Mouse (Mus musculus) small intestine, adult 10 weeks (tissue): ENCODE measurements around the gene Gm8126. TPM values are rescaled to one million over a fixed set of nuclear protein-coding genes. Genes with fewer than 3 reads are reported as not detected.

Experiments
- polyA plus RNA-seq: library from polyadenylated mRNA; stranded (reverse); fragments of 350-450 nt; fragmentation: Illumina TruSeq; extraction: RNeasy Lipid Tissue Mini Kit (QIAGEN cat#74804); gene quantifications from one replicate; pipeline ENCODE4 v1.2.3, GENCODE M21; 2014; ENCODE audit warnings: low replicate concordance

The Gm8126 gene
- polyA plus RNA-seq: not detected

DNA sequence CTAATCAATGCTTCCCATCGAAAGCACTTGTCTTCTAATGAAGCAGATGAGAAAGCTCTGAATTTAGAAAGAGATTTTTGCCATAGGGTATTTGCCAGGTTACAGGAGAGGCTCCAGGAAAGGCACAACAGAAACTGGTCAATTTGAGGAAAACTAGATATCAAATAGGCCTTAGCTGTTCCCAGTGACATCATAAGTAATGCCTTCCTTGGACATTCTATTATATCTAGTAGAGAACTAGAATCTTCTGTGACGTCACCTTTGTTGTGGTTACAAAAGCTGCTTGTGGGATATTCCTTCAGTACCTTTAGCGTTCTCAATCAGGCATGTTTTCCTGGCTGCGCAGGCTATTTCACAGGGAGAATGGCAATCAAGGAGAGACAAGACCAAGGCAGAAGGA is at the start of gene Gm8126:
Gm8126 (plus strand) TSS at position 301 of the 400 bp plus-strand sequence.

DNA sequence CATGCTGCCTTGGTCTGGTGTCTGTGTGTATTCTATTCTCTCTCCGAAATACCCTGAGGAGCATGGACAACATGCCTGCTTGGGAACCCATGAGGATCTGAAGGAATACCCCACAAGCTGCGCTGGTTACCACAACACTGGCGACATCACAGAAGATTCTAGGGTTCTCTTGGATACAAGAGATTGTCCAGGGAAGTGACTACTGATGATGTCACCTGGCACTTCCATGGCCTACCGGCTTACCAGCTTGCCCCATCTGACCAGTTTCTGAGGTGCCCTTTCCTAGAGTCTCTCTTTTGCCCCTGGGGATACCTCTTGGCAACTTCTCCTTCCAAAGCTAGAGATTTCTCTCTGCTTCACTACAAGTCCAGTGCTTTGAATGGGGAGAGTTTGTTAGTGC is 23.2 kb upstream of the Gm8126 start, which contains the start of gene Gm8122:
Gm8122 (minus strand) TSS at position 101 of the 400 bp plus-strand sequence.

DNA sequence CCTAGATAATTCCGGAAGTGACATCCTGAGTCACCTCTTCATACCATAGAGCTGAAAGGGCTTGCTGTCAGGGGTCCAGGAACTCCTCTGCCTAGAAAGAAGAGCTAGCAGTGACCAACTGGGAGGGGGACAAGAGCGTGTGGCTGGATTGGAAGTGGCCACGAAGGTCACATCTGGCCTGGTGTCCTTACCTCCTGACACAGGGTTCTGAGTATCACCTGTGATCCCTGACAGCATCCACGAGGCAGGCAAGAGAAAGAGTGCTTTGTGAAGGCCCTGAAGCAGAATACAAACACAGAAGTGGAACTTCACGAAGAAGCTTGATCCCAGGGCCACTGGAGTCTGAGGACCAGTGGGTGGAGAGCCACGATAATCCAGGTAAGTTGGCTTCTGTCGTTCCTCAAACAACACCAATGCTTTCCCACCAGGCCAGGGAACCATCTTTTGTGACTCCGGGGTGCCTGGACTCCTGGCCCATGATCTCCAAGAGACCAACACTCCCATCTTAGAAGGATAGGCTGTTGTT is 16.6 kb downstream of the Gm8126 start, which contains the start of gene Gm9732:
Gm9732 (plus strand) TSS at position 51 of the 526 bp plus-strand sequence.

DNA sequence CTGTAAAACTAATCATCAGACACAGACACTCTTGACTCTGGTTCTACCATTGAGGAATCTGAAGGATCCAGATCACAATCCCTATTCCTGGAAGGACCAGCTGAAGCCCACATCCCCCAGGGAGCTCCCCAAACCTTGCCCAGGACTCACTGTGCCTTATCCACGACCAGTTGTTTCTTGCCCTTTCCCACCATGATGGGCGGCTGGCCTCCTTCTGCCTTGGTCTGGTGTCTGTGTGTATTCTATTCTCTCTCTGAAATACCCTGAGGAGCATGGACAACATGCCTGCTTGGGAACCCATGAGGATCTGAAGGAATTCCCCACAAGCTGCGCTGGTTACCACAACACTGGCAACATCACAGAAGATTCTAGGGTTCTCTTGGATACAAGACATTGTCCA is 35.1 kb downstream of the Gm8126 start, which contains the start of gene Gm8127:
Gm8127 (minus strand) TSS at position 330 of the 400 bp plus-strand sequence.

Other genes with a start within 250 kb of the Gm8126 start
- not detected for gene Gm10376, start 243.0 kb upstream of the Gm8126 start, polyA plus RNA-seq
- gene Gm8094, start 182.0 kb upstream of the Gm8126 start, polyA plus RNA-seq: not detected
- gene Gm8104, start 158.0 kb upstream of the Gm8126 start, polyA plus RNA-seq: not detected
- gene Gm7233, start 78.8 kb upstream of the Gm8126 start, polyA plus RNA-seq: not detected
- not detected for gene Gm8122, start 23.3 kb upstream of the Gm8126 start, polyA plus RNA-seq
- gene Gm9732, start 16.4 kb downstream of the Gm8126 start, polyA plus RNA-seq: not detected
- gene Gm8127, start 35.2 kb downstream of the Gm8126 start, polyA plus RNA-seq: not detected
- not detected for gene 1700001F09Rik, start 89.2 kb downstream of the Gm8126 start, polyA plus RNA-seq
- not detected for gene Gm8138, start 157.7 kb downstream of the Gm8126 start, polyA plus RNA-seq